Mouse (Mus musculus) gastrocnemius, postnatal 4 days (tissue): Measurements from ENCODE around the gene Sik3. TPM values are rescaled to one million over a fixed set of nuclear protein-coding genes. Genes with fewer than 3 reads are reported as not detected.

Experiments
- DNase-seq, 2 experiments: peaks; one replicate each; pipeline ENCODE4 v3.0.0; 2021 to 2022; ENCODE audit warnings: low spot score in 2 of 2, mixed read lengths in 2 of 2
- total RNA-seq, 2 experiments: library from RNA; stranded (reverse); gene quantifications; 2 replicates each; pipeline ENCODE4 v1.2.3; 2021

Gene Sik3
- total RNA-seq, 2 experiments from 2014 or later: 62.9 to 70.1 TPM

- DNase-seq: no peak
Observed at GRCm38 (mm10) chr9:46185191-46185590, 172.6 kb downstream of the Sik3 start.

DNA sequence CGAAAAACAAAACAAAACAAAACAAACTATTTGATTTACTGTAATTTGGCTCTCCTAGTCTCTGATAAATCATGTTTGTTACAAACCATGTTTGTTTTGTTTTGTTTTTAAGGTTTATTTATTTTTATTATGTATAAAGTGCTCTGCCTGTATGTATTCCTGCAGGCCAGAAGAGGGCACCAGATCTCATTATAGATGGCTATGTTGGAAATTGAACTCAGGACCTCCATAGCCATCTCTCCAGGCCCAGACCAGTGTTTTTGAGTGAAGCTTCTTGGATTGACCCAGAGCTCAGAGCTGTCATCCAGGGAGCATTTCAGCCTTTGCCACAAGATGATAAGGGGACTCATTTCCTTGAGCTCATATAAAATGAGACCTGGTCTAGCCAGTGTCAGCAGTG lies 173.8 kb downstream of the Sik3 start:
- no peak for DNase-seq

DNA sequence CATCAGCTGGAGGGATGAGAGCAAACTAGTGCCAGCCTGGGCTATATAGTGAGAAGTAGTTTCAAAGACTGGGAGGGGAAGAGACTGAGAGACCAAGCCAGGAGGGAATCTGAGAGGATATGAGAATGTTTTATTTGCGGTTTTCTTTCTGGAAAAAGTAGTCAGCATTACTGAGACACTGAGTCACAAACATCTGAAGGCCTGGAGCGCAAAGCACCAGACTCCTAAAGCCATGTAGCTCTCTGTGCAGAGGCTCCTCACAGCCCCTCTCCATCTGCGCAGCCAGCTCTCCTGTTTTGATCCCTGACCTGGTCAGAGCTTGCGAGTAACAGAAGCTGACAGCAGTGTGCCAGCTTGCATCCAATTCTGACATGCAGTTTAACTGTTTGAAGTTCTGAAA lies 175.8 kb downstream of the Sik3 start:
- DNase-seq: no peak

GRCm38 (mm10) chr9:46188956-46189355 lies 176.3 kb downstream of the Sik3 start:
- DNase-seq: no peak

- no peak for DNase-seq
Observed at GRCm38 (mm10) chr9:46189381-46189780, 176.8 kb downstream of the Sik3 start.

- no peak for DNase-seq
Observed at GRCm38 (mm10) chr9:46191234-46191633, 178.6 kb downstream of the Sik3 start.

DNA sequence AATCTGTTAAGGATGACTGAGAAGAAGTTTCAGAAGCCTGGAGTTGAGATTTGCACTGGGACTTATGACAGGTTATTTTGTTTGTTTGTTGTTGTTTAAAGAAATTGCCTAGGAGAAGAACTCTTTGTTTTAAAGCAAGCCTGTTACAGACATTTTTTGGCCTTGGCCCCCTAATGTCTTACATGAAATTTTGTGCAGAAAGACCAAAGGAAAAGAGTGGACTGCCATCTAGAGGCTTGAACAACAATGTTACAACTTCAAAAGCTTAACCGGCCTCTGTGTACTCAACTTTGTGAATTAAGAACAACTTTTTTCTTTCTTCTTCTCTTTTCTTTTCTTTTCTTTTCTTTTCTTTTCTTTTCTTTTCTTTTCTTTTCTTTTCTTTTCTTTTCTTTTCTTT lies 179.0 kb downstream of the Sik3 start:
- DNase-seq: no peak

- DNase-seq: no peak
Observed at GRCm38 (mm10) chr9:46192642-46193041, 180.0 kb downstream of the Sik3 start.

DNA sequence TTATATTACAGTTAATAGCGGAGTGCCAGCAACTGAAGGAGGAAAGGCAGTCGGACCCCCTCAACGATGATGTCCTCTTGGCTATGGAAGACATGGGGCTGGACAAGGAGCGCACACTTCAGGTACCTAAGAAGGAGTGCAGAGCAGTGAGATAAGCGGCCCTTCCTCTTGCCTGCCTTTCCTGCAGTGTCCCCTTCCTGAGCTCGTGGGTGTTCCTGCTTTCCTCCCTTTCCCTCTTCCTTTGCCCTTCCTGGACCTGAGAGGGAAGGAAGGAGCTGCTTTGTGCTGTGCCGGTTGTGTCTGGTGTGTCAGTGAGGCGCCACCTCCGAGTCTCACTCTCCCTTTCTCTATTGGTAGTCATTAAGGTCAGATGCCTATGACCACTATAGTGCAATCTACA lies 182.2 kb downstream of the Sik3 start:
- no peak for DNase-seq

DNA sequence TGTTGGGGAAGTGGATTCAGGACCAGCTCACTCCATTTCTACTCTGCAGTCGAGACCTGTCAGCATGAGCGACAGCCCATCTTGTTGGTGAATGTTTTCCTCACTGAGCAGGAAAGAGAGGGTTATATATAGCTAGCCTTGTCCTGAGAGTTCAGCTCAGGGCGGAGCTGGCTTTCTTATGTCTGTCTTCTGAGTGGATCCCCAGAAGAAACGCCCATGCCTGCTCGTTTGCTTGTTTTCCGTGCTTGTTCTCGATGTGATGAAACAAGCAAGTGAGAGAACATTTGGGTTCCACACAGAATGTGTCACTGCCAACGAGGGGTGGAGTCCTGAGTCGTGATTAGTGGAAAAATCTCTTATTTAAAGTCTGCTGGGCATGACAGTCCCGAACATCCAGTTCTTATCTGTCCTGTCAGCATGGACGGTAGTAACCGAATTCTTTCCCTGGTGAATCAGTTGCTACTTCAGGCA lies 184.1 kb downstream of the Sik3 start:
- DNase-seq: no peak

DNA sequence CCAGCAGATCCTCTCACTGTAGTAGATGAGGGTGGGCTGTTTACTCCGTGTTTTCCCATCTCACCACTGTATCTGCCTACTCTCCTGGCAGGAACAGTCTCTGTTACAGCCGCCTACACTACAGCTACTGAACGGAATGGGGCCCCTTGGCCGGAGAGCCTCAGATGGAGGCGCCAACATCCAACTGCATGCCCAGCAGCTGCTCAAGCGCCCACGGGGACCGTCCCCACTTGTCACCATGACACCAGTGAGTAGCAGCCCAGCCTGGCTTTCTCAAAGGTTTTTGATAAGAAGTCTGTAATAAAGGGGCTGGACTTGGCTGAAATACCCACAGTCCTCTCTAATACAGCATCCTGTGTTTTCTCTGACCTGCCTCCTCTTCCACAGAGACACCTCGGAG lies 185.8 kb downstream of the Sik3 start:
- DNase-seq: no peak

- DNase-seq: no peak
Observed at GRCm38 (mm10) chr9:46198936-46199335, 186.3 kb downstream of the Sik3 start.

- DNase-seq: no peak
Observed at GRCm38 (mm10) chr9:46199609-46200008, 187.0 kb downstream of the Sik3 start.

DNA sequence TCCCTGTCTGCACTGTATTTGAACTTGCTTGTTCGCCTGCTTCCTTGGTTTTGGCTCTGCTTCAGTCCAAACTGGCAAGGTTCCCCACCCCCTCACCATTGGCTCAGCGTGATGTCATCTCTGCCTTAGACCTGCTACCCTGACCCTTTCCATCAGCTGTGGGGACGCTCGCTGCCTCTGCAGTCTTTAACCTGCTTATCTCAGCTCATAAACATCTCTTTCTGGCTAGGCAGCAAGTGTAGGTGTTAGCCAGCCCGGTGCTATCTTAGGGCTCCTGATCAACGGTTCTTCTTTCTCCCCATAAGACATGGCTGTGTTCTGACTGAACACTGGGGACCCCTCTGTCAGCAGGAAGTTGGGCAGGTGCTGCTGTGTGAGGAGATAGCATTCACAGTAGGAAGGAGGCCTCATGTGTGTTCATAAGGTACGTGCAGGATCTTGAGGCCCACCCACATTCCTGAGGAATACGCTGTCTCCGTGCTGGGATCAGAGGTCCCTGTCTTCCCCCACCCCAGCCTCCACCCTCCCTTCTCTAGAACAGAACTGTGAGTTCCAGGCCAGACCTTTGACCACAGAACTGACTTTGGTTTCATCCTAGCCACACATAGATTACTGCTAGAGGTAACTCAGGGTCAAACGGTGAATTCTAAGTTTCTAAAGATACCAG lies 194.3 kb downstream of the Sik3 start:
- DNase-seq: no peak

DNA sequence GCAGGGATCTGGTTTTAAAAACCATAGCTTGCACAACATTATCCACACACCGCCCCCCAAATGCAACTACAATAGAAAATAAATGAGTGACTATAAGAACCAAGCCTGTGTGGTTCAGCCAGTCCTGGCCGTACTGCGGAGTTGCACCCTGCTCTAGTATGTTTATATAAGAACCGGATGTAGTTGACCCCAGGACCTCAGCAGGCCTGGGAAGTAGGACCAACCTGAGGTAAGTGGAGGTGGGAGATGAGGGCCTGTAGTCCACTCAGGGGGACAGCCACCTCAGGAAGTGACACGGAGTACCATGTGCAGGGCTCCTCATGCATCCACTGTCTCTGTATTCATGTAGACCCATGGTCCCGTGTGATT lies 194.9 kb downstream of the Sik3 start:
- no peak for DNase-seq

- DNase-seq: no peak
Observed at GRCm38 (mm10) chr9:46208401-46208974, 195.9 kb downstream of the Sik3 start.

- no peak for DNase-seq
Observed at GRCm38 (mm10) chr9:46210473-46210872, 197.9 kb downstream of the Sik3 start.

DNA sequence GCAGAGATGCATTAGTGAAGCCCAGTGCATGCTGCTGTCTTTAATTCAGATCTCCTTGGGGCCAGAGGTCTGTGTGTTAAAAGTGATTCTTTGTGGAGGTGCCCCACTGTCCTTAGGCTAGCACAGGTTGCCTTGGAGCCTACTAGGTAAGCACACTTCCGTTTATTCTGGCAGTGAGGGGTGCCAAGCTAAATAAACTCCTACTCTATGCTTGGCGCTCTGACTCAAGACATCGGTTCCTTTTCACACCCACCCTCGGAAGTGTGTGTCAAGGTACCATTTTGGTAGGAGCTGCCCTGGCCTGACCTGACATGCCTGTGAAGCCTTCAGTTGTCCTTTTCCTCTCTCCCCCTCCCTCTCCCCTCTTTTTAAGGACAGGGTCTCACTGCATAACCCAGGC lies 201.7 kb downstream of the Sik3 start:
- DNase-seq: no peak

DNA sequence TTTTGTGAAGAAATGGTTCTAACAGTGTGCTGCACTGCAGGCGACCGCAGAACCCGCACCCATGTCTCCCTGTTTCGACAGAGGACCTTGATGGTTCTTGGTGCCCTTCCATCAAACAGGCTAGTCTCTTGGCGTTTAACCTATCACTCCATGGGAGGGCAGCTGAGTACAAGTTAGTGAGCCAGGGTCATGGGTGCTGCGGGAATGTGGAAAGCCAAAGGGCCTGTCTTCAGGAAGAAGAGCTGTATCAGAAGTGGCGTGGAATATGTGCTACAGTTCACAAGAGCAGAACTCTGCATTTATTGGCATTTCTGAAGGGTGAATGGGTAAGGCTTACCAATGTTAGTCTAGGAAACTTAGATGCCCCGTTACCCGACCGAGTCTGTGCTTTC lies 202.3 kb downstream of the Sik3 start:
- DNase-seq: no peak

GRCm38 (mm10) chr9:46215338-46216322 lies 203.0 kb downstream of the Sik3 start:
- no peak for DNase-seq

DNA sequence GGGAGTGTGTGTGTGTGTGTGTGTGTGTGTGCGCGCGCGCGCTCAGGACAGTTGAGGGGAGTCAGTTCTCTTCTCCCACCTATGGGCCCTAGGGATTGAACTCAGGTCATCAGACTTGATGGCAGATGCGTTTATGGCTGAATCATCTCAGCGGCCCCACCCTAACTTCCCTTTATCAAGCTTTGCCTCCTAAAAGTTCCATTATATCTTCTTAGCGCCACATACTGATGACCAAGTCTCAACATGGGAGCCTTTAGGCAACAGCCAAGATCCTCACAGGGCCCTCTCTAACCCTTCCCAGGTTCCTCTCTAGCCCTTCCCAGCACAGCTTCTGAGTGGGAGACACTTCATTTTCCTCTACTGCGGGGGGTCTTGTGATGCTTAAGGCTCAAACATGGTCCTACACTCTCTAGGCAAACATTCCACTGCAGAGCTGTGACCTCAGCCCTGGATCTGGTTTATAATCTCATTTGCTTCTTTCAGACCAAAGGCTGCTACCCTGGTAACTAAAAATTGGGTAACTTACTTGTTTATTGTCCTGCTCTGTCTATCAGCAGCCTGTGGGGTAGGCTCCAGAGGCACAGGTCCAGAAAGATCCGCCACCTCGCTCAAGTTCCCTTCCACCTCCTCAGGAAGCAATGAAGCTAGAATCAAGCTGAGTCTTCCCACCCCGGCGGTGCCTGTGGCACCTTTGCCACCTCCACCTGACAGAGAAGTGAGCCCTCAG lies 204.3 kb downstream of the Sik3 start:
- DNase-seq: no peak
